Mouse (Mus musculus): Measurements from ENCODE around the gene Slc9b1. TPM values are rescaled to one million over a fixed set of nuclear protein-coding genes. Genes with fewer than 3 reads are reported as not detected.

The Slc9b1 gene
- polyA plus RNA-seq, 1 experiment from 2014 or later: 0.23 TPM

DNA sequence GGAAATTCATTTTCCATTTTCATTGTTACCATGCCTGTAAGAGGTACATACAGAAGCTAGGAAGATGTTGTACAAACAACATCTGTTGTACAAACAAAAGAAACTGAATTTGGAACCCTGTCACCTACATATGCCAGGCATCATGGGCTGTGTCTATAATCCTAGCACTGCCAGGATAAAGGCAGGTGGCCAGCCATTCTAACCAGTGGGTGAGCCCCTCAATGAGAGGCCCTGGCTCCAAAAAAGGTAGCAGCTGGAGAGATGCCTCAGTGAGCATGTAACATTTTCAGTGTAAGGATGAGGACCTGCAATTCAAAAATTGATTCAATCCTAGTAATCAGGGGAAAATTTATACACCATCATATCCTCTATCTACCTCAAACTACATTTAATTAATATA lies 1.2 kb downstream of the Slc9b1 start:
- H3K4me1 ChIP-seq (replicated peaks; ENCODE audit: control insufficient read depth, insufficient read depth, low read length): no peaks in the 10 kb centered on the region
- DNase-seq (ENCODE audit: low spot score) (no peak), ATAC-seq (replicated peaks; ENCODE audit: low FRiP score) (no peak)
- no peak overlapping the region for H3K27ac ChIP-seq (ENCODE audit: low read depth, low read length)
- H3K36me3 ChIP-seq (ENCODE audit: control insufficient read depth, insufficient read depth, low read length): no peaks in the 10 kb centered on the region
- H3K27me3 ChIP-seq (replicated peaks; ENCODE audit: control insufficient read depth, insufficient read depth, low read length): no peaks in the 10 kb centered on the region
- H3K4me2 ChIP-seq: no peak overlapping the region
- no peak overlapping the region for H3K9ac ChIP-seq (ENCODE audit: low read depth, low read length)
- H3K4me3 ChIP-seq (ENCODE audit: low read depth, low read length): no peak overlapping the region
- H3K9me3 ChIP-seq (ENCODE audit: control insufficient read depth, low read length): no peaks in the 10 kb centered on the region

DNA sequence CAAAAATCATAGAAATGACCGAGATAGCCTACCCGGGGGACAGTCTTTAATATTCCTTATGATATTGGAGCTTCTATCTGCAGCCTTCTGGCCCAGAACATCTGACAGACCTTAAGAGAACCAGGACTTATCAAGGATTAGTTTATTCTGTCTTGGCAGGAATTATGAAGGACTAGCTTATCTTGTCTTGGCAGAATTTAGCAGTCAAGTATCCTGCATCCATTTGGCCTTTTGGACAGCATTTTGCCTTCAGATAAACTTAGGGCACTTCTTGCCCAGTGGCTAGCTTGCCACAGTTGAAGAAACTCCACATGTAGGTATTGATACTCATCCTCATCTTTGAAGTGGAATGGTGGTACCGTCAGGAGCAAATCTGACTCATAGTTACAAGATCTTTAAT lies 4.0 kb downstream of the Slc9b1 start:
- no peaks in the 10 kb centered on the region for H3K4me1 ChIP-seq (replicated peaks; ENCODE audit: control insufficient read depth, insufficient read depth, low read length)
- 89% methylated on average over 3 of the region's 3 CpGs for WGBS
- DNase-seq (ENCODE audit: low spot score) (no peak), ATAC-seq (replicated peaks; ENCODE audit: low FRiP score) (no peak)
- no peak overlapping the region for H3K4me2 ChIP-seq
- no peak overlapping the region for H3K4me3 ChIP-seq (ENCODE audit: low read depth, low read length)
- no peaks in the 10 kb centered on the region for H3K36me3 ChIP-seq (ENCODE audit: control insufficient read depth, insufficient read depth, low read length)
- H3K27ac ChIP-seq (ENCODE audit: low read depth, low read length): no peak overlapping the region
- H3K9me3 ChIP-seq (ENCODE audit: control insufficient read depth, low read length): no peaks in the 10 kb centered on the region
- no peaks in the 10 kb centered on the region for H3K27me3 ChIP-seq (replicated peaks; ENCODE audit: control insufficient read depth, insufficient read depth, low read length)
- H3K9ac ChIP-seq (ENCODE audit: low read depth, low read length): no peak overlapping the region

DNA sequence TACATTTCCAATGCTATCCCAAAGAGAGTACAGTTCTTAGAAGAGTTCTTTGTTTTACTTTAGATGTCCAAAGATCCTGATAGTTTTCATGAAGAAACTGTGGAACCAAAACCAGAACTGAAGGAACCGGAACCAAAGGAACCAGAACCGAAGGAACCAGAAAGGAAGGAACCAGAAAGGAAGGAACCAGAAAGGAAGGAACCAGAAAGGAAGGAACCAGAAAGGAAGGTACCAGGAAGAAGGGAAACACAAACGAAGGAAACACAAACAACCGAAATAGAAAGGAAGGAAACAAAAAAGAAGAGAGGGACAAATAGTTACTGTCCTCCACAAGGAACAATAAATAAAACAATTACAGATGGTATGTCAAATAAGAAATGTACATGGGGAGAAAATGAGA lies 9.6 kb downstream of the Slc9b1 start:
- ATAC-seq (replicated peaks; ENCODE audit: low FRiP score) (no peak), DNase-seq (ENCODE audit: low spot score) (no peak)
- H3K27me3 ChIP-seq (replicated peaks; ENCODE audit: control insufficient read depth, insufficient read depth, low read length): no peaks in the 10 kb centered on the region
- no peaks in the 10 kb centered on the region for H3K9me3 ChIP-seq (ENCODE audit: control insufficient read depth, low read length)
- no peaks in the 10 kb centered on the region for H3K36me3 ChIP-seq (ENCODE audit: control insufficient read depth, insufficient read depth, low read length)
- no peak overlapping the region for H3K4me3 ChIP-seq (ENCODE audit: low read depth, low read length)
- H3K4me2 ChIP-seq: no peak overlapping the region
- no peak overlapping the region for H3K9ac ChIP-seq (ENCODE audit: low read depth, low read length)
- H3K27ac ChIP-seq (ENCODE audit: low read depth, low read length): no peak overlapping the region
- WGBS: 80% methylated on average over 4 of the region's 4 CpGs
- H3K4me1 ChIP-seq (replicated peaks; ENCODE audit: control insufficient read depth, insufficient read depth, low read length): no peaks in the 10 kb centered on the region

DNA sequence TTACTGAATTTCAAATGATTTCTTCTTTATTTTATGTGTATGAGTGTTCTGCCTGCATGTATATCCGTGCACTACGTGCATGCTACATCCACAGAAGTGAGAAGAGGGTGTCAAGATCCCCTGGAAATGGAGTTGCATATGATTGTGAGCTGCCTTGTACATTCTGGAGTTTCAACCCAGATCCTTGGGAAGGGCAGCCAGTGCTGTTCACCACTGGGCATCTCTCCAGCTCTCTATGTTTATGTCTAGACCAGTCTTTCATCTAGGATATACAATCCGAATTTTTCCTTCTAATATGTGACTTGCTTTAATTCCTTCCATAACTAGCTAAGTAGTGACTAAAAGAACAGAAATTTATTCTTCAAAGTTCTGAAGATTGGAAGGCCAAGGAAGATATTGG lies 28.0 kb downstream of the Slc9b1 start:
- 73% methylated on average over 3 of the region's 3 CpGs for WGBS
- no peak for DNase-seq (ENCODE audit: low spot score)
- no peak overlapping the region for H3K9ac ChIP-seq (ENCODE audit: low read depth, low read length)
- no peak for ATAC-seq (replicated peaks; ENCODE audit: low FRiP score)
- no peaks in the 10 kb centered on the region for H3K36me3 ChIP-seq (ENCODE audit: control insufficient read depth, insufficient read depth, low read length)
- no peaks in the 10 kb centered on the region for H3K4me1 ChIP-seq (replicated peaks; ENCODE audit: control insufficient read depth, insufficient read depth, low read length)
- no peak overlapping the region for H3K4me2 ChIP-seq
- no peak overlapping the region for H3K27ac ChIP-seq (ENCODE audit: low read depth, low read length)
- no peaks in the 10 kb centered on the region for H3K27me3 ChIP-seq (replicated peaks; ENCODE audit: control insufficient read depth, insufficient read depth, low read length)
- H3K9me3 ChIP-seq (ENCODE audit: control insufficient read depth, low read length): no peaks in the 10 kb centered on the region
- no peak overlapping the region for H3K4me3 ChIP-seq (ENCODE audit: low read depth, low read length)

DNA sequence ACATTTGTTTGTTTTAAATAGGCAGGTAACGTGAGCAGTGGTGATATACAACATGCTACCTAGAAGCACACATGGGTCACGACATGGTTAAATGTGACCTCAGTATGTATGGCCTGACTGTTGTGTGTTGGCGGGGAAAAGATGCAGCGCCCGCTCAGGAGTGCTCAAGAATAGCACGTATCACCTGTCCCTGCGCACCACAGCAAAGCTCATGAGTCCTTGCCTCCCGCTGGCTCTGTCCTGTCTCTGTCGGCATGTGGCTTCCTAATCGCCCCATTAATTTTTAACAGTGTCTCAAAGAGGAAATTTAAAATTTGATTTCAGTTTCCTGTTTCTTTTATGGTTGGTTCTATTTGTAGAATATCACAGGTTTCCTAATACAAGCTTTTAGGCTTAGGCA lies 29.6 kb downstream of the Slc9b1 start:
- Histone ChIP-seq H3K27me3 (replicated peaks; ENCODE audit: control insufficient read depth, insufficient read depth, low read length) (no peaks in the 10 kb centered on the region), H3K4me3 (ENCODE audit: low read depth, low read length) (no peak overlapping the region), H3K9me3 (ENCODE audit: control insufficient read depth, low read length) (no peaks in the 10 kb centered on the region), H3K27ac (ENCODE audit: low read depth, low read length) (no peak overlapping the region), H3K4me2 (no peak overlapping the region), H3K9ac (ENCODE audit: low read depth, low read length) (no peak overlapping the region), H3K36me3 (ENCODE audit: control insufficient read depth, insufficient read depth, low read length) (no peaks in the 10 kb centered on the region), H3K4me1 (replicated peaks; ENCODE audit: control insufficient read depth, insufficient read depth, low read length) (no peaks in the 10 kb centered on the region)
- WGBS: 82% methylated on average over 10 of the region's 10 CpGs
- ATAC-seq (replicated peaks; ENCODE audit: low FRiP score): no peak
- no peak for DNase-seq (ENCODE audit: low spot score)

DNA sequence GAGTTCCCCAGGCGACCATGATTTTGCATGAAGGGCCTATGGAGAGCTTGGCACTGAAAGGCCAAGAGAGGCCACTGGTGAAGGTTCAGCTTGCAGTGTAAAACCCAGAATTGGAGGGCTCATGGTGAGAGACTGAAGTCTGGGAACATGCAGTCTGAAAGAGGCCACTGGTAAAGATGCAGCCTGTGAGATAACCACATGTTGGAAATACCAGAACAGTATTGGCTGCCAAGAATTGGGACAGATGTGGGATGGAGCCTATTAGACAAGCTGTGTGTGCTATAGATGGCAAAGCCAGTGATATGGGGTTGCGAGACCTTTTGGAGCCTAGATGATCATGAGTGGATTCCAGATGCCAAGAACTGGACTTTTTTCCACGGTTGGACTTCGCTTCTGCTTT lies 32.0 kb downstream of the Slc9b1 start:
- no peaks in the 10 kb centered on the region for H3K36me3 ChIP-seq (ENCODE audit: control insufficient read depth, insufficient read depth, low read length)
- H3K9ac ChIP-seq (ENCODE audit: low read depth, low read length): no peak overlapping the region
- H3K4me3 ChIP-seq (ENCODE audit: low read depth, low read length): no peak overlapping the region
- no peak overlapping the region for H3K4me2 ChIP-seq
- no peaks in the 10 kb centered on the region for H3K9me3 ChIP-seq (ENCODE audit: control insufficient read depth, low read length)
- ATAC-seq (replicated peaks; ENCODE audit: low FRiP score) (no peak), DNase-seq (ENCODE audit: low spot score) (no peak)
- whole genome bisulfite sequencing: 88% methylated on average over 4 of the region's 4 CpGs
- no peaks in the 10 kb centered on the region for H3K27me3 ChIP-seq (replicated peaks; ENCODE audit: control insufficient read depth, insufficient read depth, low read length)
- no peaks in the 10 kb centered on the region for H3K4me1 ChIP-seq (replicated peaks; ENCODE audit: control insufficient read depth, insufficient read depth, low read length)
- H3K27ac ChIP-seq (ENCODE audit: low read depth, low read length): no peak overlapping the region

DNA sequence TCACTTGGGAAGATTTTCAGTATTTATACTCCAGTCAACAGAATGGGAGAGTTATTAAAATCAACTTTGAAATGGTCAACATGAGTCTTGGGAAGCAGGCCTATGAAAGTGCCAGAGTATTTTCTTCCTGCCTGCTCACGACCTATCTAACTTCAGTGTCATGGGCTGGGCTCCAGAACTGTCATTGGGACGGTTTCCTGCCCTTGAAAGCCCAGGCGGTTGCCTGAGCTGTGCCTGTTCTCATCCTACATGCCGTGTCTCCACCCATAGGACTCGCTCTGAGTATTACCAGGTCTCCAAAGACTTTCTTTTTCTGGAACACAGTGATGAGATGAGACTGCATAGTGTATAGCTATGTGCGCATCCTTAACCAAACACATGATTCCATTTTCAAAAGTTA lies 45.4 kb downstream of the Slc9b1 start:
- H3K27ac ChIP-seq (ENCODE audit: low read depth, low read length): no peak overlapping the region
- H3K36me3 ChIP-seq (ENCODE audit: control insufficient read depth, insufficient read depth, low read length): no peaks in the 10 kb centered on the region
- H3K9ac ChIP-seq (ENCODE audit: low read depth, low read length): no peak overlapping the region
- H3K4me3 ChIP-seq (ENCODE audit: low read depth, low read length): no peak overlapping the region
- WGBS: 57% methylated on average over 6 of the region's 6 CpGs
- H3K27me3 ChIP-seq (replicated peaks; ENCODE audit: control insufficient read depth, insufficient read depth, low read length): no peaks in the 10 kb centered on the region
- H3K4me1 ChIP-seq (replicated peaks; ENCODE audit: control insufficient read depth, insufficient read depth, low read length): peaks cover 2% of the 10 kb centered on the region; the same call in 1 of the 2 replicates
- H3K9me3 ChIP-seq (ENCODE audit: control insufficient read depth, low read length): no peaks in the 10 kb centered on the region
- ATAC-seq (replicated peaks; ENCODE audit: low FRiP score) (no peak), DNase-seq (ENCODE audit: low spot score) (no peak)
- H3K4me2 ChIP-seq: no peak overlapping the region

DNA sequence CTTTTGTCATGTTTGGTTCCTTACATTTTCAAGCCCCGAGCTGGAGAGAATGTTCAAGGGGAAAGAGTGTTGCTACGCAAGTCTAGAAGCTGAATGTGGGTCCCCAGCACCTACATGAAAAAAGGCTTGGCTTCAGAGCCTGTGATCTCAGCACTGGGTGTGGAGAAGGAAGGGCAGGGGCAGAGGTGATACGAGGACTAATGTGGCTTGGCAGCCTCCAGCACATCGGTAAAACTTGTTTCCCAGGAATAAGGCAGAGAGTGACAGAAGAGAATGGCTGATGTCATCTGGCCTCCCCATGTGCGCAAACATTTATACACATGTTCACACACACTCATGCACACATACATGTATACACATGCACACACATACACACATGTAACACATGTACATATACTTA lies 47.3 kb downstream of the Slc9b1 start:
- H3K27ac ChIP-seq (ENCODE audit: low read depth, low read length): no peak overlapping the region
- 83% methylated on average over 5 of the region's 5 CpGs for WGBS
- no peak overlapping the region for H3K9ac ChIP-seq (ENCODE audit: low read depth, low read length)
- H3K4me3 ChIP-seq (ENCODE audit: low read depth, low read length): no peak overlapping the region
- H3K4me1 ChIP-seq (replicated peaks; ENCODE audit: control insufficient read depth, insufficient read depth, low read length): peaks cover 2% of the 10 kb centered on the region; the same call in 1 of the 2 replicates
- ATAC-seq (replicated peaks; ENCODE audit: low FRiP score) (no peak), DNase-seq (ENCODE audit: low spot score) (no peak)
- H3K4me2 ChIP-seq: no peak overlapping the region
- H3K27me3 ChIP-seq (replicated peaks; ENCODE audit: control insufficient read depth, insufficient read depth, low read length): no peaks in the 10 kb centered on the region
- no peaks in the 10 kb centered on the region for H3K9me3 ChIP-seq (ENCODE audit: control insufficient read depth, low read length)
- H3K36me3 ChIP-seq (ENCODE audit: control insufficient read depth, insufficient read depth, low read length): no peaks in the 10 kb centered on the region

DNA sequence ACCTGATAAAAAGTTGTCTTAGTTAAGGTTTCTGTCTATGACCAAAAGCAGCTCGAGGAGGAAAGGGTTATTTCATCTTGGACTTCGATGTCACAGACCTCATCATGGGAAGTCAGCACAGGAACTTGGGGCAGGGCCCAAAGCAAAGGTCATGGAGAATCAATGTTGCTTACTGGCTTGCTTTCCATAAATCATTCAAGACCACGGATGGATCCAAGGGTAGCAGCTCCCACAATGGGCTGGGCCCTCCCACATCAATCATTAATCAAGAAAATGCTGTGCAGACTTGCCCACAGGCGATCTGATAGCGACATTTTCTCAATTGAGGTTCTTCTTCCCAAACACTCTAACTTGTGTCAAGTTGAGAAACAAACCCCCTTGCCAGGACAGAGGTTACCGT lies 48.3 kb downstream of the Slc9b1 start:
- H3K4me2 ChIP-seq: no peak overlapping the region
- 55% methylated on average over 6 of the region's 6 CpGs for WGBS
- H3K4me1 ChIP-seq (replicated peaks; ENCODE audit: control insufficient read depth, insufficient read depth, low read length): peaks cover 2% of the 10 kb centered on the region; the same call in 1 of the 2 replicates
- DNase-seq (ENCODE audit: low spot score) (no peak), ATAC-seq (replicated peaks; ENCODE audit: low FRiP score) (no peak; the same call in 1 of the 2 replicates)
- no peaks in the 10 kb centered on the region for H3K9me3 ChIP-seq (ENCODE audit: control insufficient read depth, low read length)
- H3K27me3 ChIP-seq (replicated peaks; ENCODE audit: control insufficient read depth, insufficient read depth, low read length): no peaks in the 10 kb centered on the region
- no peaks in the 10 kb centered on the region for H3K36me3 ChIP-seq (ENCODE audit: control insufficient read depth, insufficient read depth, low read length)
- H3K4me3 ChIP-seq (ENCODE audit: low read depth, low read length): no peak overlapping the region
- no peak overlapping the region for H3K27ac ChIP-seq (ENCODE audit: low read depth, low read length)
- no peak overlapping the region for H3K9ac ChIP-seq (ENCODE audit: low read depth, low read length)
